Mouse (Mus musculus) spleen, postnatal 0 days (tissue): ENCODE data around the gene Olfr763. TPM values are rescaled to one million over a fixed set of nuclear protein-coding genes. Genes with fewer than 3 reads are reported as not detected.

ENCODE experiments used
- polyA plus RNA-seq: library from polyadenylated mRNA; unstranded; fragments of >200 nt; fragmentation: Nextera tagmentation; extraction: Ambion mirVana; gene quantifications from 2 replicates; pipeline ENCODE4 v1.2.1, GENCODE M21; 2015

Olfr763 gene
- polyA plus RNA-seq, result not detected in 2 replicates

GRCm38 (mm10) chr10:129010288-129010841 is at the start of gene Olfr763:
Gene Olfr763, plus strand, starts transcription at chr10:129010791.

GRCm38 (mm10) chr10:128989131-128989530 is 21.5 kb upstream of the Olfr763 start, which contains the start of gene Olfr9:
Gene Olfr9, plus strand, starts transcription at chr10:128989431.

GRCm38 (mm10) chr10:129039796-129040195 is 29.2 kb downstream of the Olfr763 start, which contains the start of gene Olfr764-ps1:
Gene Olfr764-ps1, minus strand, starts transcription at chr10:129039896.

GRCm38 (mm10) chr10:129049898-129050297 is 39.3 kb downstream of the Olfr763 start, which contains the start of gene Olfr765:
Gene Olfr765, minus strand, starts transcription at chr10:129049998.

Other genes starting within 250 kb of the Olfr763 start
- 0.67 and 1.2 TPM in 2 replicates for gene Mmp19, start 219.9 kb upstream of the Olfr763 start, polyA plus RNA-seq
- gene Dnajc14, start 206.7 kb upstream of the Olfr763 start, polyA plus RNA-seq, result 21.1 and 26.6 TPM in 2 replicates
- gene Tmem198b, start 206.4 kb upstream of the Olfr763 start, polyA plus RNA-seq, result 3.9 and 6.1 TPM in 2 replicates
- 118 and 139 TPM in 2 replicates for gene Sarnp, start 193.5 kb upstream of the Olfr763 start, polyA plus RNA-seq
- gene Ormdl2, start 189.1 kb upstream of the Olfr763 start, polyA plus RNA-seq, result 68.8 and 73.7 TPM in 2 replicates
- gene Gdf11, start 119.1 kb upstream of the Olfr763 start, polyA plus RNA-seq, result 0.82 and 1.2 TPM in 2 replicates
- gene Cd63, start 109.8 kb upstream of the Olfr763 start, polyA plus RNA-seq, result 240 and 284 TPM in 2 replicates
- 4.8 and 5.9 TPM in 2 replicates for gene Rdh5, start 87.9 kb upstream of the Olfr763 start, polyA plus RNA-seq
- gene Bloc1s1, start 86.8 kb upstream of the Olfr763 start, polyA plus RNA-seq, result 116 and 145 TPM in 2 replicates
- gene Itga7, start 77.0 kb upstream of the Olfr763 start, polyA plus RNA-seq, result 2.5 and 3.2 TPM in 2 replicates
- 0.10 TPM in 1 of 2 replicates, not detected in the other for gene Mettl7b, start 49.8 kb upstream of the Olfr763 start, polyA plus RNA-seq
- not detected in 2 replicates for gene Olfr9, start 21.4 kb upstream of the Olfr763 start, polyA plus RNA-seq
- not detected in 2 replicates for gene Olfr764-ps1, start 29.1 kb downstream of the Olfr763 start, polyA plus RNA-seq
- not detected in 2 replicates for gene Olfr765, start 39.2 kb downstream of the Olfr763 start, polyA plus RNA-seq
- gene Olfr766-ps1, start 58.2 kb downstream of the Olfr763 start, polyA plus RNA-seq, result not detected in 2 replicates
- gene Olfr767, start 72.1 kb downstream of the Olfr763 start, polyA plus RNA-seq, result not detected in 2 replicates
- not detected in 2 replicates for gene Olfr768, start 88.6 kb downstream of the Olfr763 start, polyA plus RNA-seq
- gene Olfr769, start 107.1 kb downstream of the Olfr763 start, polyA plus RNA-seq, result not detected in 2 replicates
- not detected in 2 replicates for gene Olfr770, start 128.2 kb downstream of the Olfr763 start, polyA plus RNA-seq
- gene Olfr771, start 154.0 kb downstream of the Olfr763 start, polyA plus RNA-seq, result not detected in 2 replicates
- gene Olfr772, start 167.1 kb downstream of the Olfr763 start, polyA plus RNA-seq, result not detected in 2 replicates
- gene Olfr773, start 176.6 kb downstream of the Olfr763 start, polyA plus RNA-seq, result not detected in 2 replicates
- gene Olfr774, start 225.4 kb downstream of the Olfr763 start, polyA plus RNA-seq, result not detected in 2 replicates
- gene Olfr775, start 237.6 kb downstream of the Olfr763 start, polyA plus RNA-seq, result not detected in 2 replicates
- not detected in 2 replicates for gene Olfr776, start 248.3 kb downstream of the Olfr763 start, polyA plus RNA-seq